9 mouse cellular contexts compared by ENCODE assay signal in the genomic region with DNA sequence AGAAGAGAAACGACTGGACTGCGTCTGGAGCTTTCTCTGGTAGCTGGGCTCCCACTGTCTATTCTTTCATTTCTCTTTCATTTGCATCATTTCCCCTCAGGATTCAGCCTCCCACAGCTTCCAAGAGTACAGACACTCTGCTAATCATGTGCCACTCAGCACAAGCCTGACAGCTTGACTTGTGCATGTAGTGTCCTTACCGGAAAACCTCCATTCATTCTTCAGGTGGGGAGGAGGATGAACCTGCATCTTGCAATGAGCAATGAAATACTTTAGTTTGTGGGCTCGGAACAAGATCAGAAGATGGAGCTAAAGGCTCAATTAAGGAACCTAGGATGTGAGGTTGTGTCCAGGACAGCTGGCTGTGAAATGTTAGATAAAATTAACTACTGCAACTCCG.
A peak's percentile ranks its signal among the peaks of the same experiment; 100 is the strongest.
DNase-seq lines count a peak whose midpoint lies in the region; ATAC-seq lines count a peak whose summit lies in the region.
"Had no signal": no experiment of that assay in that cellular context is flagged by ENCODE, and none has a peak within 500 bp of the region (broad histone marks: within the 10 kb centered on the region; RNA-seq: fewer than 3 reads in every experiment).

No protein-coding gene starts in this region.

- peak overlapping the region; percentile 57 for H3K4me3 ChIP-seq in hindbrain, embryonic 12.5 days

- H3K36me3 ChIP-seq in hindbrain, embryonic 12.5 days: no peaks in the 10 kb centered on the region
- H3K36me3 ChIP-seq: G1E had no signal

- DNase-seq in heart, adult 18-20 months: peak; percentile 10 to 33
- no peak for DNase-seq in heart, adult 9 months (ENCODE audit: low spot score in 2 of 2)
- peak; percentile 21 for DNase-seq in CD4-positive, CD25-positive, alpha-beta regulatory T cell, adult 2 months (ENCODE audit: low read depth, low spot score)
- peak; percentile 55 for DNase-seq in cerebellum, adult 9-11 months
- no peak for DNase-seq in yolk sac, embryonic 10.5 days (ENCODE audit: low spot score)
- DNase-seq in urinary bladder, postnatal 4 days (ENCODE audit: low spot score in 2 of 2): no peak

- H3K9me3 ChIP-seq in hindbrain, embryonic 12.5 days (replicated peaks): no peaks in the 10 kb centered on the region
- H3K9me3 ChIP-seq: G1E had no signal

- no peaks in the 10 kb centered on the region; the same call in 1 of the 2 replicates for H3K27me3 ChIP-seq in hindbrain, embryonic 12.5 days

- peak overlapping the region; percentile 70 for H3K9ac ChIP-seq in hindbrain, embryonic 12.5 days

- ATAC-seq in hindbrain, embryonic 12.5 days (ENCODE audit: low FRiP score): peak; percentile 19; the same call in 1 of the 2 replicates
- ATAC-seq in megakaryocyte progenitor cell, adult 5-6 weeks (replicated peaks; ENCODE audit: poor library complexity): peak; percentile 4; the same call in 1 of the 2 replicates

- WGBS in hindbrain, embryonic 12.5 days: 3% methylated on average over 5 of the region's 5 CpGs

- H3K27ac ChIP-seq in hindbrain, embryonic 12.5 days: no peak overlapping the region

- peak overlapping the region; percentile 98 for H3K4me2 ChIP-seq in hindbrain, embryonic 12.5 days (replicated peaks)

- H3K4me1 ChIP-seq in hindbrain, embryonic 12.5 days: peaks cover 22% of the 10 kb centered on the region

Comparison
In these comparisons a context has a peak if more than half of its experiments do, and no peak if none do; other contexts are left out.
1. DNase-seq: peak in heart, adult 18-20 months (2 of 2), CD4-positive, CD25-positive, alpha-beta regulatory T cell, adult 2 months (single experiment) and cerebellum, adult 9-11 months (single experiment); none in heart, adult 9 months (0 of 2), yolk sac, embryonic 10.5 days (single experiment) and urinary bladder, postnatal 4 days (0 of 2).